Mouse (Mus musculus): ENCODE results near the gene Nfix. TPM values are rescaled to one million over a fixed set of nuclear protein-coding genes. Genes with fewer than 3 reads are reported as not detected.

The Nfix gene
- polyA plus RNA-seq, 1 experiment, result 65.7 TPM

- peaks cover 10% of the 10 kb centered on the region for H3K79me2 ChIP-seq (ENCODE audit: control insufficient read depth, insufficient read depth)
- no peak overlapping the region for H3K4me2 ChIP-seq (ENCODE audit: low read depth)
- H3ac ChIP-seq (ENCODE audit: control insufficient read depth, insufficient read length), result no peak overlapping the region
- H3K27me3 ChIP-seq (ENCODE audit: control insufficient read depth, insufficient read depth, insufficient read length), result no peaks in the 10 kb centered on the region
- H3K36me3 ChIP-seq (ENCODE audit: control insufficient read depth, insufficient read depth), result peaks cover 12% of the 10 kb centered on the region
- no peak for TF ChIP-seq MYOD1 (IDR thresholded peaks at IDR 0.05; ENCODE audit: control insufficient read depth in 1 of 3, insufficient read length in 2 of 3, low read depth in 2 of 3)
- TF ChIP-seq POLR2AphosphoS2 (IDR thresholded peaks at IDR 0.05; ENCODE audit: insufficient read length, low read depth), result no peak
- no peak for TF ChIP-seq REST (IDR thresholded peaks at IDR 0.05; ENCODE audit: insufficient read depth, insufficient read length)
- TF ChIP-seq TCF12 (IDR thresholded peaks at IDR 0.05; ENCODE audit: insufficient read depth, poor library complexity, severe bottlenecking), result no peak
- TF ChIP-seq CEBPB (IDR thresholded peaks at IDR 0.05; ENCODE audit: insufficient read depth, poor library complexity, severe bottlenecking), result no peak
- TF ChIP-seq MYOG (IDR thresholded peaks at IDR 0.05; ENCODE audit: control insufficient read depth in 1 of 3, insufficient read depth in 1 of 3, insufficient read length in 2 of 3, low read depth in 2 of 3), result no peak
- TF ChIP-seq SRF (IDR thresholded peaks at IDR 0.05; ENCODE audit: control insufficient read depth, insufficient read length, low read depth), result no peak
- no peak for TF ChIP-seq MAX (IDR thresholded peaks at IDR 0.05; ENCODE audit: low read depth)
- no peak for TF ChIP-seq POLR2A (IDR thresholded peaks at IDR 0.05; ENCODE audit: insufficient read length, low read depth)
- H3K4me3 ChIP-seq, result no peak overlapping the region
Observed at GRCm38 (mm10) chr8:84695140-84695539, 105.0 kb downstream of the Nfix start.

- H3K79me2 ChIP-seq (ENCODE audit: control insufficient read depth, insufficient read depth), result peaks cover 15% of the 10 kb centered on the region
- no peak overlapping the region for H3K4me3 ChIP-seq
- no peak overlapping the region for H3K4me2 ChIP-seq (ENCODE audit: low read depth)
- TF ChIP-seq POLR2AphosphoS2 (IDR thresholded peaks at IDR 0.05; ENCODE audit: insufficient read length, low read depth) (no peak), MAX (IDR thresholded peaks at IDR 0.05; ENCODE audit: low read depth) (no peak), E2F4 (IDR thresholded peaks at IDR 0.05; ENCODE audit: insufficient read depth) (no peak), TCF3 (IDR thresholded peaks at IDR 0.05; ENCODE audit: insufficient read length, low read depth) (no peak), MYOD1 (IDR thresholded peaks at IDR 0.05; ENCODE audit: control insufficient read depth in 1 of 3, insufficient read length in 2 of 3, low read depth in 2 of 3) (no peak)
- no peak overlapping the region for H3ac ChIP-seq (ENCODE audit: control insufficient read depth, insufficient read length)
- H3K36me3 ChIP-seq (ENCODE audit: control insufficient read depth, insufficient read depth), result peaks cover 12% of the 10 kb centered on the region
- no peaks in the 10 kb centered on the region for H3K27me3 ChIP-seq (ENCODE audit: control insufficient read depth, insufficient read depth, insufficient read length)
Observed at GRCm38 (mm10) chr8:84693332-84693731, 106.8 kb downstream of the Nfix start.

GRCm38 (mm10) chr8:84689091-84689915, 110.8 kb downstream of the Nfix start:
- TF ChIP-seq SRF (IDR thresholded peaks at IDR 0.05; ENCODE audit: control insufficient read depth, insufficient read length, low read depth), result no peak
- no peak for TF ChIP-seq TCF12 (IDR thresholded peaks at IDR 0.05; ENCODE audit: insufficient read depth, poor library complexity, severe bottlenecking)
- no peak for TF ChIP-seq MYOD1 (IDR thresholded peaks at IDR 0.05; ENCODE audit: control insufficient read depth in 1 of 3, insufficient read length in 2 of 3, low read depth in 2 of 3)
- TF ChIP-seq POLR2A (IDR thresholded peaks at IDR 0.05; ENCODE audit: insufficient read length, low read depth), result peak; percentile 44
- TF ChIP-seq TCF3 (IDR thresholded peaks at IDR 0.05; ENCODE audit: insufficient read length, low read depth), result no peak
- no peak for TF ChIP-seq REST (IDR thresholded peaks at IDR 0.05; ENCODE audit: insufficient read depth, insufficient read length)
- TF ChIP-seq MAX (IDR thresholded peaks at IDR 0.05; ENCODE audit: low read depth), result peak; percentile 73
- no peak for TF ChIP-seq E2F4 (IDR thresholded peaks at IDR 0.05; ENCODE audit: insufficient read depth)
- TF ChIP-seq MYOG (IDR thresholded peaks at IDR 0.05; ENCODE audit: control insufficient read depth in 1 of 3, insufficient read depth in 1 of 3, insufficient read length in 2 of 3, low read depth in 2 of 3), result no peak
- peak; percentile 23 for TF ChIP-seq POLR2AphosphoS2 (IDR thresholded peaks at IDR 0.05; ENCODE audit: insufficient read length, low read depth)
- TF ChIP-seq USF1 (IDR thresholded peaks at IDR 0.05; ENCODE audit: low read depth), result peak; percentile 98
- no peak for TF ChIP-seq CEBPB (IDR thresholded peaks at IDR 0.05; ENCODE audit: insufficient read depth, poor library complexity, severe bottlenecking)
- H3K27me3 ChIP-seq (ENCODE audit: control insufficient read depth, insufficient read depth, insufficient read length), result no peaks in the 10 kb centered on the region
- peaks cover 12% of the 10 kb centered on the region for H3K36me3 ChIP-seq (ENCODE audit: control insufficient read depth, insufficient read depth)
- peaks cover 44% of the 10 kb centered on the region for H3K79me2 ChIP-seq (ENCODE audit: control insufficient read depth, insufficient read depth)
- peak overlapping the region; percentile 12 for H3ac ChIP-seq (ENCODE audit: control insufficient read depth, insufficient read length)
- H3K4me2 ChIP-seq (ENCODE audit: low read depth), result peak overlapping the region; percentile 82
- H3K4me3 ChIP-seq, result peak overlapping the region; percentile 55

GRCm38 (mm10) chr8:84687705-84688100, 112.4 kb downstream of the Nfix start, which contains the start of gene Nacc1:
Gene Nacc1 (minus strand): TSS chr8:84687862.
- Histone ChIP-seq H3K4me3 (peak within 1 kb of the TSS; percentile 55), H3ac (ENCODE audit: control insufficient read depth, insufficient read length) (peak within 1 kb of the TSS; percentile 29), H3K79me2 (ENCODE audit: control insufficient read depth, insufficient read depth) (peaks cover 60% of the 10 kb centered on the region), H3K27me3 (ENCODE audit: control insufficient read depth, insufficient read depth, insufficient read length) (no peaks in the 10 kb centered on the region), H3K36me3 (ENCODE audit: control insufficient read depth, insufficient read depth) (peaks cover 8% of the 10 kb centered on the region), H3K4me2 (ENCODE audit: low read depth) (peak within 1 kb of the TSS; percentile 92)
- TF ChIP-seq POLR2AphosphoS2 (IDR thresholded peaks at IDR 0.05; ENCODE audit: insufficient read length, low read depth) (peak; percentile 29), POLR2A (IDR thresholded peaks at IDR 0.05; ENCODE audit: insufficient read length, low read depth) (peak; percentile 65), SRF (IDR thresholded peaks at IDR 0.05; ENCODE audit: control insufficient read depth, insufficient read length, low read depth) (peak; percentile 48), TCF3 (IDR thresholded peaks at IDR 0.05; ENCODE audit: insufficient read length, low read depth) (no peak), REST (IDR thresholded peaks at IDR 0.05; ENCODE audit: insufficient read depth, insufficient read length) (no peak), USF1 (IDR thresholded peaks at IDR 0.05; ENCODE audit: low read depth) (no peak), MYOG (IDR thresholded peaks at IDR 0.05; ENCODE audit: control insufficient read depth in 1 of 3, insufficient read depth in 1 of 3, insufficient read length in 2 of 3, low read depth in 2 of 3) (peak in 1 of 3 experiments; percentile 15)

Data from myocyte (in vitro differentiated cells).